Mouse (Mus musculus): Measurements from ENCODE around the gene Gm10112.

Gm10112 gene

GRCm38 (mm10) chrX:111168040-111168439 lies at the start of gene Gm10112:
Gene Gm10112 (plus strand): TSS chrX:111168340.
- in situ Hi-C loops (cut with MboI; ENCODE audit: low pct_unique_long_range_greater_than_20kb in 1 of 2, low sequenced_read_pairs in 2 of 2, unreplicated experiment in 1 of 2) = no loop called here

DNA sequence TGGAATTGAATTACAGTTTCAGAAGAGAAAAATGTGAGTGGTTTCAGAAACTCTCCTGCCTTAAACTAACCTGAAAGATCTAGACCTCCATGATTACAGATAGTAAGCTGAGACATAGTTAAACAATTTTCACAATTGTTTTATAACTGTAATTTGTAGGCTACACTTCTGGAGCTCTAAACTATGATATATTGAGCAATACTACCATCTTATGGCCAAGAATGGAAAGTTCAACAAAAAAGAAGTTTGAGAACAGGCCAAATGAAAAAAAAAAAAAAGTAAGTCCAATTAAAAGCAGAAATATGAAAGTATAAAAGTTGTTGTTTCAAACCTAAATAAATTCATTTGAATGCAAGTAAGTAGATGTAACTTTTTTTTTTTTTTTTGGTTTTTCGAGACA lies 21.4 kb downstream of the Gm10112 start:
- in situ Hi-C loops (cut with MboI; ENCODE audit: low pct_unique_long_range_greater_than_20kb in 1 of 2, low sequenced_read_pairs in 2 of 2, unreplicated experiment in 1 of 2) = no loop called here

DNA sequence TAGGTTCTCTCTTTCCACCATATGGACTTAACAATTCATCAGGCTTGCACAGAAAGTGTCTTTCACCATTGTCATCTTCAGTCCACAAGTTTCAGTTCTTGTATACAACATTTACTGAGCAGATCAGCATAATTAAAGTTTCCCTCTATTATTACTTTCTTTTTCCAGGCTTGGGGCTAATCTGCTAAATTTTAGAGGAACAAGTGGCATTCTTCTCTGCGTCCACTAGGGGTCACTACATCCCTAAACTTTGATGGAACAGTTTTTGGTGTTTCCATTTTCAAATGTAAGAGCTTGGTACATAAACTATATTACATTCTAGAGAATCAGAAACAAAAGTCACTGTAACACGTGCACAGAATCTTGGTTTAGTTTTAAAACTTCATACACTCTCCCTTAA lies 28.2 kb downstream of the Gm10112 start:
- in situ Hi-C loops (cut with MboI; ENCODE audit: low pct_unique_long_range_greater_than_20kb in 1 of 2, low sequenced_read_pairs in 2 of 2, unreplicated experiment in 1 of 2) = no loop called here

DNA sequence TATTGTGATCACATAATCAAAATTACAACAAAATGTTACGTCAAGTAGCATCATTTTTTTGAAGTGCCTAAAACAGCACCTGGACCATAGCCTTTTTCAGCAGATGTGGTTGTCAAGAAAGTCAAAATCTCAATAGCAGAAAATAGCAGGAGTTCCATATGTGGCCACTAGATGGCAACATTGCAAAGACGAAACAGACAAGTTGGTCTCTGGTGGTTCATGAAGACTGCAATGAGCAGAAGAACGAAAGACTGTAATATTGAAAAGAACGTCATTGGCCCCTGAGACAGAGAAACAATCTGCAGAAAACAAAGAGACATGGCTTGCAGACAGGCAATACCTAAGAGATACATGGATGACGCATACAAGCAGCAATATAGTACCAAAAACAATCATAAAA lies 42.1 kb downstream of the Gm10112 start:
- in situ Hi-C loops (cut with MboI; ENCODE audit: low pct_unique_long_range_greater_than_20kb in 1 of 2, low sequenced_read_pairs in 2 of 2, unreplicated experiment in 1 of 2) = no loop called here

Measured in mouse embryonic stem cell (cell line).